Mouse (Mus musculus) spleen, adult 2 months (tissue): ENCODE measurements around the gene Brinp2.

Experiments
- CTCF ChIP-seq: fragments of 200-500 bp; IDR thresholded peaks from 2 replicates; pipeline ENCODE4 v1.5.1; 2011; ENCODE audit warnings: mild to moderate bottlenecking, inconsistent platforms; ENCODE audit not compliant: insufficient read depth, insufficient read length, insufficient replicate concordance; ENCODE audit errors: extremely low read depth
- POLR2A ChIP-seq: fragments of 200-500 bp; IDR thresholded peaks from 2 replicates; pipeline ENCODE4 v1.6.1; 2011; ENCODE audit warnings: low read depth, low read length, inconsistent platforms

DNA sequence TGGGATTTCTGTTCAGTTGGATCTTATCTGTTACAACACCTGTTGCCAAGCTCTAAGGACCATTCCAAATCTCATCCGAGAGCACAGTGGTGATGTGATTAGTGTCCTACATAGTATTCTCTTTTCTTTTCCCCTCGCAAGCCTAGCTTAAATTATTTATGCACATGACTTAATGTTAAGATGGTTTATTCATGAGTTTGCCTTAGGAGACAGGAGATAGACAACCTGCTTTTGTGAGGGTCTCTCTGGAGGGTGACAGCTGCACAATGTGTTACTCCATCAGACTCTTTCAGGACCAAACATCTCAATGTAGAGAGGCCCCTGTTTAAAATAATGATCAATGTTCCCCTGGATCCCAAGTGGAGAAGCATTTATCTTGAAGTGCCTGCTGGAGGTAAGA, 27.3 kb downstream of the Brinp2 start:
- TF ChIP-seq POLR2A (no peak), CTCF (no peak)
